Mouse (Mus musculus) frontal cortex, postnatal 14 days (tissue): Measurements from ENCODE around the gene Isg20.

ENCODE experiments used
- DNase-seq, 2 experiments: peaks; one replicate each; pipeline ENCODE4 v3.0.0; 2022; ENCODE audit warnings: low spot score in 2 of 2

Isg20 gene

GRCm38 (mm10) chr7:78903174-78903870 is 9.9 kb upstream of the Isg20 start:
- DNase-seq, result no peak

- DNase-seq, result no peak
Measured at GRCm38 (mm10) chr7:78904175-78904574, 9.0 kb upstream of the Isg20 start.

GRCm38 (mm10) chr7:78909026-78909425 is 4.2 kb upstream of the Isg20 start:
- no peak for DNase-seq

GRCm38 (mm10) chr7:78910336-78911098 is 2.7 kb upstream of the Isg20 start:
- DNase-seq, result no peak

- DNase-seq, result no peak
Measured at GRCm38 (mm10) chr7:78911209-78911608, 2.0 kb upstream of the Isg20 start.

- no peak for DNase-seq
Measured at GRCm38 (mm10) chr7:78912253-78912973, 811 bp upstream of the Isg20 start.

GRCm38 (mm10) chr7:78913649-78914544 is 673 bp downstream of the Isg20 start:
- DNase-seq, result no peak

GRCm38 (mm10) chr7:78914545-78914845 is 1.3 kb downstream of the Isg20 start:
- DNase-seq, result no peak

GRCm38 (mm10) chr7:78914896-78915510 is 1.8 kb downstream of the Isg20 start:
- no peak for DNase-seq

GRCm38 (mm10) chr7:78918686-78919085 is 5.5 kb downstream of the Isg20 start:
- DNase-seq, result no peak

- DNase-seq, result no peak
Measured at GRCm38 (mm10) chr7:78922506-78922905, 9.3 kb downstream of the Isg20 start.

GRCm38 (mm10) chr7:78924300-78924699 is 11.1 kb downstream of the Isg20 start:
- peak in 1 of 2 experiments; percentile 60 for DNase-seq

GRCm38 (mm10) chr7:78924796-78925195 is 11.6 kb downstream of the Isg20 start:
- no peak for DNase-seq

- DNase-seq, result no peak
Measured at GRCm38 (mm10) chr7:78925680-78926079, 12.5 kb downstream of the Isg20 start.

- DNase-seq, result no peak
Measured at GRCm38 (mm10) chr7:78926156-78926555, 12.9 kb downstream of the Isg20 start.

GRCm38 (mm10) chr7:78927266-78927665 is 14.0 kb downstream of the Isg20 start:
- DNase-seq, result no peak

GRCm38 (mm10) chr7:78938957-78939602 is 25.9 kb downstream of the Isg20 start:
- no peak for DNase-seq

GRCm38 (mm10) chr7:78940971-78941370 is 27.7 kb downstream of the Isg20 start:
- DNase-seq, result no peak

GRCm38 (mm10) chr7:78942544-78942943 is 29.3 kb downstream of the Isg20 start:
- DNase-seq, result no peak

- DNase-seq, result no peak
Measured at GRCm38 (mm10) chr7:78953886-78954572, 40.8 kb downstream of the Isg20 start.
